Mouse (Mus musculus) stomach, embryonic 14.5 days (tissue): ENCODE measurements at regions not wholly inside any gene's neighbourhood (a gene's known extent, or its start where the extent isn't known, plus 50 kb on each side); places are given as distances from the start of the nearest gene placed in this dataset.

Source experiments
- ATAC-seq: fragments of 200-750 bp; cut with Nextera tagmentation; 2 replicates; pipeline ENCODE4 v1.8.0; 2017; ENCODE audit warnings: low read depth, moderate TSS enrichment; ENCODE audit not compliant: insufficient number of reproducible peaks, insufficient read depth, low FRiP score
- H3K27ac ChIP-seq: fragments of 300-500 bp; sonication (generic); 2 replicates; pipeline ENCODE4 v1.5.1; 2014; ENCODE audit warnings: mild to moderate bottlenecking, low read length, moderate library complexity, mixed read lengths
- H3K27me3 ChIP-seq: fragments of 300-500 bp; sonication (generic); 2 replicates; pipeline ENCODE4 v1.6.1; 2014; ENCODE audit warnings: low read length, control low read depth, mixed read lengths; ENCODE audit not compliant: control insufficient read depth, insufficient read depth
- H3K36me3 ChIP-seq: fragments of 300-500 bp; sonication (generic); 2 replicates; pipeline ENCODE4 v1.6.1; 2014; ENCODE audit warnings: mild to moderate bottlenecking, control low read depth, low read length, moderate library complexity, mixed read lengths; ENCODE audit not compliant: control insufficient read depth, insufficient read depth
- H3K4me1 ChIP-seq: fragments of 300-500 bp; sonication (generic); 2 replicates; pipeline ENCODE4 v1.6.1; 2014; ENCODE audit warnings: low read length, control low read depth, mixed read lengths; ENCODE audit not compliant: control insufficient read depth, insufficient read depth
- H3K4me2 ChIP-seq: fragments of 300-500 bp; sonication (generic); replicated peaks from 2 replicates; pipeline ENCODE4 v1.6.1; 2014; ENCODE audit warnings: low read depth, low read length, control low read depth
- H3K4me3 ChIP-seq: fragments of 300-500 bp; sonication (generic); 2 replicates; pipeline ENCODE4 v1.5.1; 2014; ENCODE audit warnings: low read depth, low read length, control low read depth
- H3K9ac ChIP-seq: fragments of 300-500 bp; sonication (generic); replicated peaks from 2 replicates; pipeline ENCODE4 v1.6.1; 2014; ENCODE audit warnings: low read depth, mild to moderate bottlenecking, control low read depth, low read length, moderate library complexity, mixed read lengths
- H3K9me3 ChIP-seq: fragments of 300-500 bp; sonication (generic); 2 replicates; pipeline ENCODE4 v1.6.1; 2016; ENCODE audit warnings: low read depth, low read length, control low read depth; ENCODE audit not compliant: control insufficient read depth
- WGBS: fragments of 180-500 bp; shearing (Covaris S2); extraction: QIAGEN DNeasy Blood & Tissue Kit; methylation state at CpG from one replicate; pipeline ENCODE4 v1.1.7; 2014; 5-methylcytosine and 5-hydroxymethylcytosine counted together

DNA sequence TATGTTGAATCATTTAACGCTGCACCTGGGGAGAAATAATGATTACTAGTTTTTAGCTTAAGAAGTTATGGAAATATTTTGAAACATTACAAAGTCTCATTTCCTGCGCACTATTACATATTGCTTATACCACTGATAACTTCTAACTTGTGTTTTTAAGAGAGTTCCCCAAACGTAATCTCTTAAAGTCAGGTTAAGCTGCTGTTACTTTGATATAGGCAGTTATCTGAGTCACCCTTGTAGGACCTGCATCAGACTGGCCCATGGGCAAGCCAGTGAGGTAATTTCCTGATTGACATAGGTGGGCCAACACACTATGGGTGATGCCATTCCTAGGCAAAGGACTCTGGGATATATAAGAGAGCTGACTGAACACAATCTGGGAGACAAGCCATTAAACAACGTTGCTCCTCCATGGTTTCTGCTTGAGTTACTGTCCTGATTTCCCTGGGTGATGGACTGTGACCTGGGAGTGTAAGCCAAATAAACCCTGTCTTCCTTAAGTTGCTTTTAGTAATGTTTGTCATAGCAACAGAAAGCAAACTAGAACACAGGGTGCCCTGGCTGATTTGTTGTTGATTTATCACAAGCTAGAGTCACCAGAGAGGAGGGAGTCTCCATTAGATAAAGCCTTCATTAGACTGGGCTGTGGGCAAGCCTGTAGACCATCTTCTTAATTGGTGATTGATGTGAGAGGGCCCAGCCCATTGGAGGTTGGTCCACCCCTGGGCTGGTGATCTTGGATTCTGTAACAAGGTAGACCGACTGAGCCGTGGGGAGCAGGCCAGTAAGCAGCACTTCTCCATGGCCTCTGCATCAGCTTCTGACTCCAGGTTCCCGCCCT lies 139.3 kb upstream of the Gm17728 start:
- no peak overlapping the region for H3K4me2 ChIP-seq
- no peak overlapping the region for H3K4me3 ChIP-seq
- no peaks in the 10 kb centered on the region for H3K27me3 ChIP-seq
- 84% methylated on average over 7 of the region's 7 CpGs for WGBS
- H3K9ac ChIP-seq, result no peak overlapping the region
- H3K27ac ChIP-seq, result no peak overlapping the region
- no peaks in the 10 kb centered on the region for H3K9me3 ChIP-seq
- no peaks in the 10 kb centered on the region for H3K36me3 ChIP-seq
- no peak for ATAC-seq
- H3K4me1 ChIP-seq, result no peaks in the 10 kb centered on the region

DNA sequence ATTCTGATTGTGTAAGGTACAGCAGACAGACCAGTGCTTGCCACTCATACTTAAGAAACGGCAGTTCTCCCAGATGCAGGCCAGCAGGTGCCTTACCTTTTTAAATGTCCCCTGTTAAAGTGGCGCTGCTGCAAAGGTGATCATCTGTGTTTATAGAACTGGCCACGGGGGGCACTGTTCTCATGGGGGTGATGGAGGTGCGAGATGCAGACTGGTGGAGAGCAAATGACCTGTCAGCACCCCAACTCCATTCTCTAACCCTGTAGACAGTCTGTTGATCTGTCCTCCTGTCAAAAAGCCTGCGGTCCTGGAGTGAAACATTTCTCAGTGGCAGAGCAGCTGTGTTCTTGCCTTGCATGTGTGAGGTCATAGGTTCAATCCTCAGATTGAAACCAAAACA lies 135.4 kb upstream of the Gm17728 start:
- H3K27me3 ChIP-seq, result no peaks in the 10 kb centered on the region
- no peak for ATAC-seq
- H3K27ac ChIP-seq, result no peak overlapping the region
- H3K9ac ChIP-seq, result no peak overlapping the region
- no peaks in the 10 kb centered on the region for H3K36me3 ChIP-seq
- H3K4me2 ChIP-seq, result no peak overlapping the region
- 48% methylated on average over 5 of the region's 5 CpGs for WGBS
- H3K4me1 ChIP-seq, result no peaks in the 10 kb centered on the region
- no peak overlapping the region for H3K4me3 ChIP-seq
- no peaks in the 10 kb centered on the region for H3K9me3 ChIP-seq

DNA sequence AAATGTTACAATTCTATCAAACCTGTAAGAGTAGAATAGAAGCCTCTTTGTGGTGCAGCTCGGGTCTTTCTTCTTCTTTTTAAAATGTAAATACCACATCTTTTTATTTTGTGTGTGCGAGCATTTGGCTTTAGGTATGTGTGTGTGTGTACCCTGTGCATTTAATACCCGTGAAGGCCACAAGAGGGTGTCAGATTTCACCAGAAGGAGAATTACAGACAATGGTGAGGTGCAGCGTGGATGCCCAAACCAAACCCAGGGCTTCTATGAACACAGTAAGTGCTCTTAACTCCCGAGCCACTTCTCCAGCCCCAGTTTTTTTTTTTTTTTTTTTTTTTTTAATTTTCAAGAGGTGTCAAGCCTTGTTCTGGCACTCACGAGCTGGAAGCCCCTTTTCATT lies 135.0 kb upstream of the Gm17728 start:
- H3K9ac ChIP-seq, result no peak overlapping the region
- H3K4me2 ChIP-seq, result no peak overlapping the region
- H3K36me3 ChIP-seq, result no peaks in the 10 kb centered on the region
- H3K9me3 ChIP-seq, result no peaks in the 10 kb centered on the region
- no peak overlapping the region for H3K4me3 ChIP-seq
- no peak overlapping the region for H3K27ac ChIP-seq
- 69% methylated on average over 6 of the region's 6 CpGs for WGBS
- no peak for ATAC-seq
- H3K27me3 ChIP-seq, result no peaks in the 10 kb centered on the region
- no peaks in the 10 kb centered on the region for H3K4me1 ChIP-seq

DNA sequence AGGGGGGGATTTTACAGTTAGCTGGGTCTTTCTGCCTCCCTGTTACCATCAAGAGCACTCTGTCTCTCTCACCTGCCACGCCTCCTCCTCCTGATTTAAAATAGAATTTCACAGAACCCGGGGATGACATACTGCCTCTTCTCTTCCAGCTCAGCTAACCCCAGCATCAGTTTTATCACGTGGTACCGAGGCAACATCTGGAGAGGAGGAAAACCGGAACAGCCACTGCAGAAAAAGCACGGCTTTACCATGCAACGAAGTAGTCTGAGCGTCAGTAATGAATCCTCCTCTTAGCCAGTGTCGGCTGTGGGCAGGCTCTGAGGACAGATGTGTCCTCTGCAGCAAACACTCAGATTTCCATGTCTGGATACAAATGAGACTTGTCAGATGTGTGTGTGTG lies 134.2 kb upstream of the Gm17728 start:
- 54% methylated on average over 9 of the region's 9 CpGs for WGBS
- no peak overlapping the region for H3K4me3 ChIP-seq
- H3K9me3 ChIP-seq, result no peaks in the 10 kb centered on the region
- H3K36me3 ChIP-seq, result no peaks in the 10 kb centered on the region
- no peak overlapping the region for H3K9ac ChIP-seq
- no peak overlapping the region for H3K27ac ChIP-seq
- no peak overlapping the region for H3K4me2 ChIP-seq
- H3K4me1 ChIP-seq, result no peaks in the 10 kb centered on the region
- no peak for ATAC-seq
- no peaks in the 10 kb centered on the region for H3K27me3 ChIP-seq

DNA sequence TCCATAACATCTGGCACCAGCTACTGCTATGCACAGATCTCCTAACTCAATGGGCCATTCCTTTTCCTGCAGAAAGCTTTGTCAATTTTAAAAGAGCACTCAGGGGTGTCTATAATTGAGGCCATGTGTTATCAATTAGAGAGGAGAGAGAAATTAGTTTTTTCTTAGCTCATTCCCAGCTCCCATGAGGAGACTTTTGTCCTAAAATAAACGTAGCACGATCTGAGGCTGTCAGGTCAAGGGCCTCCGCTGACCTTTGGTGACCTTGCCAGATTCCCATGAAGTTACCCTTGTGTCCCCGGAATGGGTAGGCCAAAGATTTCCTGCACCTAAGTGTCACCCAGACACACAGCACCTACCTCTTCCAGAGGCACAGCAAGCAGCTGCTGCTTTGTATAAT lies 130.3 kb upstream of the Gm17728 start:
- no peaks in the 10 kb centered on the region for H3K9me3 ChIP-seq
- no peaks in the 10 kb centered on the region for H3K27me3 ChIP-seq
- no peak for ATAC-seq
- no peak overlapping the region for H3K27ac ChIP-seq
- no peaks in the 10 kb centered on the region for H3K4me1 ChIP-seq
- no peak overlapping the region for H3K4me2 ChIP-seq
- H3K9ac ChIP-seq, result no peak overlapping the region
- H3K36me3 ChIP-seq, result no peaks in the 10 kb centered on the region
- 37% methylated on average over 4 of the region's 4 CpGs for WGBS
- H3K4me3 ChIP-seq, result no peak overlapping the region

DNA sequence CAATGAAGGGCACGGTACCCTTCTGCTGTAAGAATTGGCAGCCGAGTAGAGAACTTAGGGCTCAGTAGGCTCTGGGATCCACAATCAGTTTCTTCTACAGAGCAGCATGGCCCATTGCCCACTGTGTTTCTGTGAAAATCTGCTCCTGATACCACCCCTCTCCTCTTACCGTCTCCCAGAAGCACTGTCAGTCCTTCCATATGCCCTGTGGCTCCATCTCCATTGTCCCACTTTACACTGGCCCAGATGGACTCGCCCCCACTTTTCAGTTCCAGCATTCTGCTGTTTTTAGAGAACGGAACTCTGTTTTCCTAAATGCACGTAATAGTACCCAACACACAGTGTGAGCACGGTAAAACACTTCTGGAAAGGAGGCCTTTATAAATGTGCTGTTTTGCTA lies 129.6 kb upstream of the Gm17728 start:
- 83% methylated on average over 7 of the region's 7 CpGs for whole genome bisulfite sequencing
- no peak overlapping the region for H3K27ac ChIP-seq
- H3K9ac ChIP-seq, result no peak overlapping the region
- H3K36me3 ChIP-seq, result no peaks in the 10 kb centered on the region
- no peak overlapping the region for H3K4me2 ChIP-seq
- H3K27me3 ChIP-seq, result no peaks in the 10 kb centered on the region
- H3K9me3 ChIP-seq, result no peaks in the 10 kb centered on the region
- no peak overlapping the region for H3K4me3 ChIP-seq
- H3K4me1 ChIP-seq, result no peaks in the 10 kb centered on the region
- no peak for ATAC-seq

DNA sequence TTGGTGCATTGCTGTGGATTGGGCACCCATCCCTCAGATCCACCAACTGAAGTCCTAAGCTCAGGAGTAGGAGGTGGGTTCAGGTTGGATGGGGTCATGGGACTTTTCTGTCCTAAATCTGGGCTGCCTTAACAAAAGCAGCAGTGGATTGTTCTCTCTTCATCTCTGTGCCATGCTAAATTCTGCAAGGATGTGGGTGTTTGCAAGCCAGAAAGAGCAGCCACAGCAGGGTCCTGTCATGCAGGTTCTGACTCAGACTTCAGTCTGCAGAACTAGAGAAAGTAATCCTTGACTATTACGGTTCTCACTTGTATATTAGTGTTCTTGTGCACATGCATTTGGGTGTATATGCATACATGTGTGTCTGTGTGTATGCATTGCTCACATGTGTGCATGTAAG lies 125.5 kb upstream of the Gm17728 start:
- ATAC-seq, result no peak
- Histone ChIP-seq H3K4me1 (no peaks in the 10 kb centered on the region), H3K36me3 (no peaks in the 10 kb centered on the region), H3K4me2 (no peak overlapping the region), H3K9ac (no peak overlapping the region), H3K4me3 (no peak overlapping the region), H3K27ac (no peak overlapping the region), H3K27me3 (no peaks in the 10 kb centered on the region), H3K9me3 (no peaks in the 10 kb centered on the region)
- 73% methylated on average over 1 of the region's 1 CpGs for WGBS

DNA sequence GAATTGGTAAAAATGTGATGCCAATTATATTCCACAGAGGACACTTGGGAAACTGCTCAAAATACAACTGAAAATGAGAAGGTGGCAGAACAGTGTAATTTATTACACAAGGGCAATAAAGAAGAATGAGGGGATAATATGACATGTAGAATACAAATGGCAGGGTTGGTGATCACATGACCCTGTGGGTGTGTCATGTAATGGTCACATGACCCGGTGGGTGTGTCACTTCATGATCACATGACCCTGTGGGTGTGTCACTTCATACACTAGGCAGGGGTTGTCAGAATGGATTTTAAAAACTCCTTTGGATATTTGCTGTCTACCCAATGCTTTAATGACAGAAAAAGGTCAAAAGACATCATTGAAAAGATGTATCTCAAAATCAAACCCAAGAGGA lies 123.6 kb upstream of the Gm17728 start:
- no peaks in the 10 kb centered on the region for H3K4me1 ChIP-seq
- no peak overlapping the region for H3K4me3 ChIP-seq
- no peak overlapping the region for H3K9ac ChIP-seq
- H3K36me3 ChIP-seq, result no peaks in the 10 kb centered on the region
- no peaks in the 10 kb centered on the region for H3K27me3 ChIP-seq
- no peak for ATAC-seq
- WGBS, result 96% methylated on average over 1 of the region's 1 CpGs
- no peak overlapping the region for H3K4me2 ChIP-seq
- H3K27ac ChIP-seq, result no peak overlapping the region
- H3K9me3 ChIP-seq, result no peaks in the 10 kb centered on the region

DNA sequence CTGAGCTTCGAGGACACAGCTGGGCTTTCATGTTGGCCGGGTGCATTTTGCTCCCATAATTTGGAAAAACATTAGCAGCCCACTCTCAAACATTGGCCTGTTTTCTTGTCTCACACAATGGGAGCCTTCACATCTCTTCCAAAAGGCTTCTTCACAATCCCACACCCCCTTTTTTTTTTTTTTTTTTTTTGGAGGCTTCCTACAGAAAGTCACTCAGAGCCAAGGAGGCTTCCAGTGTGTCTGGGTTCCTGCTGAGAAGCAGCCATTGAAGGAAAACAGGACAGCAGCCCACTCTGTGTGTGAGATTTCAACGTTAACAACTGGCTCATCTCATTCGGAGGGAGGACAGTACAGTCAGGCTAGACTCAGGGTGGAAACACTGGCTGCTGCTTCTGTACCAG lies 120.8 kb upstream of the Gm17728 start:
- no peak overlapping the region for H3K4me2 ChIP-seq
- no peak overlapping the region for H3K4me3 ChIP-seq
- no peaks in the 10 kb centered on the region for H3K4me1 ChIP-seq
- H3K27ac ChIP-seq, result no peak overlapping the region
- no peaks in the 10 kb centered on the region for H3K36me3 ChIP-seq
- no peak for ATAC-seq
- no peaks in the 10 kb centered on the region for H3K9me3 ChIP-seq
- no peak overlapping the region for H3K9ac ChIP-seq
- 51% methylated on average over 4 of the region's 4 CpGs for WGBS
- no peaks in the 10 kb centered on the region for H3K27me3 ChIP-seq
